Mouse (Mus musculus) E14TG2a.4 (cell line): ENCODE measurements around the gene Pde4a.

Source experiments
- H3K27me3 ChIP-seq: 2 replicates; pipeline ENCODE4 v1.6.1; 2014; ENCODE audit warnings: low read length, control low read depth; ENCODE audit not compliant: insufficient read depth
- H3K36me3 ChIP-seq: 2 replicates; pipeline ENCODE4 v1.6.1; 2014; ENCODE audit warnings: low read length, control low read depth; ENCODE audit not compliant: insufficient read depth
- H3K4me1 ChIP-seq: replicated peaks from 2 replicates; pipeline ENCODE4 v1.6.1; 2014; ENCODE audit warnings: low read depth, low read length, control low read depth
- H3K4me3 ChIP-seq: replicated peaks from 2 replicates; pipeline ENCODE4 v1.5.1; 2014; ENCODE audit warnings: mild to moderate bottlenecking, low read length
- H3K9me3 ChIP-seq: 2 replicates; pipeline ENCODE4 v1.6.1; 2014; ENCODE audit warnings: low read length, control low read depth
- CTCF ChIP-seq: conservative IDR thresholded peaks from 2 replicates; pipeline ENCODE4 v1.5.1; 2014; ENCODE audit warnings: low read length
- NANOG ChIP-seq: IDR thresholded peaks from 2 replicates; pipeline ENCODE4 v1.6.1; 2014; ENCODE audit warnings: borderline replicate concordance, low read length, mixed read lengths
- POU5F1 ChIP-seq: IDR thresholded peaks from 2 replicates; pipeline ENCODE4 v1.6.1; 2014; ENCODE audit warnings: low read length, borderline replicate concordance

The Pde4a gene

DNA sequence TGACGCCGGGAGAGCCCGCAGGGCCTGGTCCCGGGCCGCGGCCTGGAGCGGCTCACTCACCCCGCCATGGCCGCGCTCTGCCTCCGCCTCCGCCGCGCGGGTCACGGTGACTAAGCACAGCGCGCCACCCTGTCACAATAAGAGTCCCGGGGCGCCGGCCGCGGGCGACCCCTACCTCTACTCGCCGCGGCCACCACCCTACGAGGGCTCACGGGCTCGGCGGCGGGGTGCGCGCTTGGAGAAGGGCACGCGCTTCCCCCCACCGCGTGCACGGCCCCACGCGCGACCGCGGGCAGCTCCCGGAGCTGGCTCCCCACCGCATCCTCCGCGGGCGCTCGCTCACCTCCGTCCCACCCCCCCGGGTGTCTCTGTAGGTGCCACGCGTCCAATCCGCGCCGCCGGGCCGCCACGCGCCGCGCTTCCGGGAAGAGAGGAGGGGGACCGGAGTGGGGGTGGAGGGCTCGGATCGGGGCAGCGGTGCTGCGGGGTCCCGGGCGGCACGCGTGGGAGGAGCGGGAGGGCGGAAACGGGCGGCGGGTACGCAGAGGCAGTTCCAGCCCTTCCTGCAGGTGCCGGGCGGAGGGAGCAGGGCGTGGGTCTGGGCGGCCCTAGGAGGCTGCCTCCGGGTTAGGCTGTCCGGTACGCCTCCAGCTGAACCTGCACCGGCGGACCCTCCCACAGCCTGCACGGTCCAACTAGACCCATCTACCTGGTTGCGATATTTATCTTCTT, 73.4 kb downstream of the Pde4a start, which contains the start of gene Keap1:
Gene Keap1 (minus strand): TSS at position 629 of the 732 bp plus-strand sequence.
- Histone ChIP-seq H3K36me3 (peaks cover 33% of the 10 kb centered on the region), H3K9me3 (no peaks in the 10 kb centered on the region), H3K4me3 (peak within 1 kb of the TSS; percentile 92), H3K4me1 (peaks cover 69% of the 10 kb centered on the region), H3K27me3 (peaks cover 25% of the 10 kb centered on the region)
- TF ChIP-seq POU5F1 (no peak), CTCF (no peak), NANOG (no peak)

DNA sequence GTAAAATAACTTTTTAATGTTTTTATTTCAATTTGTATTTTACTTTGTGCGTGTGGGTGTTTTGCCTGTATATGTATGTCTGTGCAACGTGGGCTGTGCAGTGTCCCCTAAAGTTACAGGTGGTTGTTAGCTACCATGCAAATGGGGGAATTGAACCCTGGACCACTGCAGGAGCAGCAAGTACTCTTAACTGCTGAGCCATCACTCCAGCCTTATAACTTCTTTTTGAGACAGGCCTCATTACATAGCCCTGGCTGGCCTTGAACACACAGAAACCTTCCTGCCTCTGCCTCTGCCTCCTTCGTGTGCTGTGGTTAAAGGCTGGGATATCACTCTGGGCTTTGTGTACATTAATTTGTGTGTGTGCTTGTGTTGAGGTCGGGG, 73.9 kb downstream of the Pde4a start:
- no peak for TF ChIP-seq NANOG
- no peak for TF ChIP-seq POU5F1
- no peak for TF ChIP-seq CTCF
- Histone ChIP-seq H3K9me3 (no peaks in the 10 kb centered on the region), H3K4me3 (peak overlapping the region; percentile 92), H3K27me3 (peaks cover 28% of the 10 kb centered on the region), H3K4me1 (peaks cover 68% of the 10 kb centered on the region), H3K36me3 (peaks cover 29% of the 10 kb centered on the region)

DNA sequence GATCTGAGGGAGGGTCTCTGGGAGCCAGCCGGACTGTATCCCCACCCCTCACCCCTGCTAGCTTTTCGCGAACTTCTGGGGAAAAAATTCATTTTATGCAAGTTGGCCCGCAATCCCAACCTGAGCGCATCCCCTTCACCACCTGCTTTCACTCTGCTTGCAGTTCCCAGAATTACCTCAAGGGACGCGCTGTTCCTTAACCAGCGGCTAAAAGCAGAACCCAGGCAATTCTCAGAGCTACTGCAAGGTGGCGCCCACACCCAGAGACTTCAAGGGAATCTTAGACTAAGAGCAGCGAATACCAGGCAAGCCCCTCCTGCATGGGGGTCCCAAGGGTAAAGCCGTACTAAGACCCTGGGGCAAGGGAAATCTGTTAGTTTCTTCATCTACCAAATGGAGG, 75.8 kb downstream of the Pde4a start:
- Histone ChIP-seq H3K9me3 (no peaks in the 10 kb centered on the region), H3K4me1 (peaks cover 60% of the 10 kb centered on the region), H3K27me3 (peaks cover 47% of the 10 kb centered on the region), H3K36me3 (peaks cover 11% of the 10 kb centered on the region), H3K4me3 (no peak overlapping the region)
- TF ChIP-seq CTCF: peak; percentile 100
- no peak for TF ChIP-seq POU5F1

- peaks cover 56% of the 10 kb centered on the region for H3K4me1 ChIP-seq
- no peaks in the 10 kb centered on the region for H3K9me3 ChIP-seq
- H3K4me3 ChIP-seq: peak overlapping the region; percentile 78
- TF ChIP-seq NANOG: no peak
- no peak for TF ChIP-seq CTCF
- no peak for TF ChIP-seq POU5F1
- H3K27me3 ChIP-seq: peaks cover 68% of the 10 kb centered on the region
- H3K36me3 ChIP-seq: no peaks in the 10 kb centered on the region
Measured at GRCm38 (mm10) chr9:21243826-21244427, 78.4 kb downstream of the Pde4a start.

DNA sequence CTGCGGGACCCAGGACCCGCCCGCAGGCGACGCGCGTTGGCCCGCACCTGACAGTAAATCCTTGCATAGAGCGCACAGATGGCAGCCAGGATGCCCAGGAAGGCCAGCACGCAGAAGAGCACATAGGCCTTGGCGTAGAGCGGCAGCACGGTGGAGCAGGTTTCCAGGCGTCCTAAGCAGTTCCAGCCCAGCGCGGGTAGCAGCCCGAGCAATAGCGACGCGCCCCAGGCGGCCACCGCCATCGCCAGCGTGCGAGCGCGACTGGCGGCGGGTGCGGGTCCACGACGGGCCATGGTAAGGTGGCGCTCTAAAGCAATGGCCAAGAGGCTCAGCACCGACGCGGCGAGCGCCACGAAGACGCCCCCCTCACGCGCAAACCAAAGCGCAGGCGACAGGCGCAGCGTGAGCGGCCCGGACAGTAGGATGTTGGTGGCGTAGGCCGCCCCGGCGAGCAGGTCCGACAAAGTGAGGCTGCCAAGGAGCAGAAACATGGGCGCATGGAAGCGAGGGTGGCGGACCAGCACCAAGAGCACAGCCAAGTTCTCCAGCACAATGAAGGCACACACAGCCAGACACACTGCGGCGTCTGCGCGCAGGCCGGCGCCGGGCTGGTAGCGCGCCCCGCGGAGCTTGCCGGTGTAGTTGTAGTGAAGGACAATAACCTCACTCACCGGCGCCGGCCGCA, 79.1 kb downstream of the Pde4a start:
- TF ChIP-seq CTCF (no peak), POU5F1 (no peak), NANOG (no peak)
- H3K4me3 ChIP-seq: peak overlapping the region; percentile 78
- no peaks in the 10 kb centered on the region for H3K36me3 ChIP-seq
- peaks cover 74% of the 10 kb centered on the region for H3K27me3 ChIP-seq
- H3K4me1 ChIP-seq: peaks cover 55% of the 10 kb centered on the region
- H3K9me3 ChIP-seq: no peaks in the 10 kb centered on the region

DNA sequence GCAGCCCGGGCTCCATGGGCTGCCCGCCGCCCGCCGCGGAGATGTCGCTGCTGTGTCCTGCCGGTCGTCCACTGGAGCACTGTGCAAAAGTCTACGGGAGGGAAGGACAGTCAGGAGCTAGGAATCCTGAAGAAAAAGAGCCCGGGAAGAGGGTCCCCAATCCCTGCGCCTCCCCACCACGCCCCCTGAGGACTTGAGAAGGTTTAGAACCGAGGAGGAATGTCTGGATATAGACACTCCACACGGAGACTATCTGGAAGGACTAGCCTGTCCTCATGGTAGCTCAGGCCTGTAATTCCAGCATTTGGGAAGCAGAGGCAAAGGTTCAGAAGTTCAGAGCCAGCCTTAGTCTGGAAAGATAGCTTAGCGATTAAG, 79.6 kb downstream of the Pde4a start:
- TF ChIP-seq NANOG: no peak
- no peak for TF ChIP-seq CTCF
- no peak for TF ChIP-seq POU5F1
- H3K9me3 ChIP-seq: no peaks in the 10 kb centered on the region
- H3K4me3 ChIP-seq: peak overlapping the region; percentile 78
- H3K27me3 ChIP-seq: peaks cover 79% of the 10 kb centered on the region
- H3K36me3 ChIP-seq: no peaks in the 10 kb centered on the region
- peaks cover 55% of the 10 kb centered on the region for H3K4me1 ChIP-seq

DNA sequence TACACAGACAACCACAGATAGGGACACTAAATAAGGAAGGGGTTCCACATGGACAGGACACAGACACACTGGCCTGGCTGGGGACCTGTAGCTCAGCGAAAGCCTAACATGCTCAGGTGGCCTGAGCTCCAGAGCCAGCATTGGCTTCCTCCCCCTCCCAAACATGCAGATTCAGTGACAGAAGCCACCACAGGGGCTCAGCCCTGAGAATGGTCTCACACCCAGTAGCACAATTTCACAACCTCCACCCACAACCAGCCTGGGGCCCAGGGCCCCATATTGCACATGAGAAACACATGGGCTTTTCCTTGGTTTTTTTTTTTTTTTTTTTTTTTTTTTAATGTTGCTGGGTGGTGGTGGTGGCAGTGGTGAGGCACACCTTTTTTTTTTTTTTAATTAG, 80.8 kb downstream of the Pde4a start:
- Histone ChIP-seq H3K9me3 (no peaks in the 10 kb centered on the region), H3K4me1 (peaks cover 54% of the 10 kb centered on the region), H3K27me3 (peaks cover 84% of the 10 kb centered on the region), H3K36me3 (no peaks in the 10 kb centered on the region), H3K4me3 (no peak overlapping the region)
- TF ChIP-seq NANOG (no peak), POU5F1 (no peak), CTCF (no peak)

GRCm38 (mm10) chr9:21248326-21248725, 82.8 kb downstream of the Pde4a start, which contains the start of gene S1pr5:
Gene S1pr5, minus strand, starts transcription at chr9:21248443.
- Histone ChIP-seq H3K4me3 (peak within 1 kb of the TSS; percentile 73), H3K9me3 (no peaks in the 10 kb centered on the region), H3K4me1 (peaks cover 54% of the 10 kb centered on the region), H3K27me3 (peaks cover 70% of the 10 kb centered on the region), H3K36me3 (no peaks in the 10 kb centered on the region)
- TF ChIP-seq NANOG: no peak
- no peak for TF ChIP-seq POU5F1
- no peak for TF ChIP-seq CTCF
